ENCODE assay signal across 24 mouse cellular contexts in genomic region chr8:12829381-12829780, GRCm38 (mm10). TPM values are rescaled to one million over a fixed set of nuclear protein-coding genes. Genes with fewer than 3 reads are reported as not detected.
DNase-seq lines count a peak whose midpoint lies in the region; ATAC-seq and TF ChIP-seq lines count a peak whose summit lies in the region.
"Had no signal": no experiment of that assay in that cellular context is flagged by ENCODE, and none has a peak within 500 bp of the region (broad histone marks: within the 10 kb centered on the region; RNA-seq: fewer than 3 reads in every experiment).

No protein-coding gene starts in this region.

- H3K9me3 ChIP-seq in hindbrain, embryonic 10.5 days: no peaks in the 10 kb centered on the region
- no peaks in the 10 kb centered on the region for H3K9me3 ChIP-seq in hindbrain, embryonic 16.5 days (ENCODE audit: control insufficient read depth, low read length)
- H3K9me3 ChIP-seq in midbrain, embryonic 11.5 days (ENCODE audit: control insufficient read depth, low read length): no peaks in the 10 kb centered on the region
- H3K9me3 ChIP-seq in midbrain, embryonic 15.5 days: no peaks in the 10 kb centered on the region
- no peaks in the 10 kb centered on the region for H3K9me3 ChIP-seq in midbrain, postnatal 0 days (ENCODE audit: low read length)
- H3K9me3 ChIP-seq in midbrain, embryonic 14.5 days (ENCODE audit: control insufficient read depth, low read length): no peaks in the 10 kb centered on the region
- H3K9me3 ChIP-seq: embryonic facial prominence, embryonic 12.5 days; embryonic facial prominence, embryonic 15.5 days; hindbrain, embryonic 15.5 days had no signal

- peak overlapping the region; percentile 73 for H3K27ac ChIP-seq in hindbrain, embryonic 10.5 days
- H3K27ac ChIP-seq in hindbrain, embryonic 16.5 days (ENCODE audit: low read depth, low read length): no peak overlapping the region
- no peak overlapping the region for H3K27ac ChIP-seq in midbrain, embryonic 11.5 days (ENCODE audit: low read depth, low read length)
- H3K27ac ChIP-seq in midbrain, embryonic 15.5 days: no peak overlapping the region
- no peak overlapping the region for H3K27ac ChIP-seq in midbrain, postnatal 0 days (ENCODE audit: low read depth, low read length)
- H3K27ac ChIP-seq in midbrain, embryonic 14.5 days (replicated peaks; ENCODE audit: low read depth, low read length): no peak overlapping the region
- H3K27ac ChIP-seq: embryonic facial prominence, embryonic 12.5 days; embryonic facial prominence, embryonic 15.5 days; gastrocnemius, adult 2 months; hindbrain, embryonic 15.5 days had no signal

- no peak overlapping the region for H3K9ac ChIP-seq in hindbrain, embryonic 16.5 days (ENCODE audit: low read depth, low read length)
- no peak overlapping the region for H3K9ac ChIP-seq in midbrain, embryonic 11.5 days (ENCODE audit: low read length)
- no peak overlapping the region for H3K9ac ChIP-seq in midbrain, embryonic 15.5 days
- 0 out of 2 replicates have a peak overlapping the region, but pooled peaks have one; percentile 8 for H3K9ac ChIP-seq in midbrain, postnatal 0 days (replicated peaks; ENCODE audit: low read length, poor library complexity, severe bottlenecking)
- H3K9ac ChIP-seq in midbrain, embryonic 14.5 days (replicated peaks; ENCODE audit: low read length): no peak overlapping the region
- H3K9ac ChIP-seq: embryonic facial prominence, embryonic 12.5 days; embryonic facial prominence, embryonic 15.5 days; forebrain, postnatal 0 days; hindbrain, embryonic 15.5 days had no signal

- TF ChIP-seq CTCF in midbrain, postnatal 0 days (IDR thresholded peaks at IDR 0.05): no peak

- peak; percentile 27 for DNase-seq in hindbrain, embryonic 10.5 days (ENCODE audit: low spot score)
- no peak for DNase-seq in midbrain, embryonic 11.5 days (ENCODE audit: low spot score, missing footprints)
- DNase-seq in midbrain, postnatal 0 days (ENCODE audit: low spot score): no peak
- no peak for DNase-seq in midbrain, embryonic 14.5 days
- DNase-seq in lung, postnatal 10 days: no peak
- no peak for DNase-seq in cerebellum, postnatal 4 days (ENCODE audit: low spot score in 2 of 2)
- DNase-seq: adrenal gland, adult 8-10 months; adrenal gland, postnatal 25 days; B cell, adult 2 months; cerebellum, adult 11-12 months; cerebellum, adult 8-10 months; cerebellum, postnatal 10 days; forebrain, postnatal 0 days; gastrocnemius, adult 2 months; gastrocnemius, postnatal 14 days had no signal

- peaks cover 69% of the 10 kb centered on the region for H3K4me1 ChIP-seq in hindbrain, embryonic 10.5 days (replicated peaks)
- H3K4me1 ChIP-seq in hindbrain, embryonic 16.5 days (ENCODE audit: control insufficient read depth, insufficient read depth, low read depth, low read length): peaks cover 8% of the 10 kb centered on the region
- H3K4me1 ChIP-seq in midbrain, embryonic 11.5 days (ENCODE audit: control insufficient read depth, insufficient read depth, low read length): peaks cover 15% of the 10 kb centered on the region
- peaks cover 17% of the 10 kb centered on the region for H3K4me1 ChIP-seq in midbrain, embryonic 15.5 days
- H3K4me1 ChIP-seq in midbrain, postnatal 0 days (ENCODE audit: insufficient read depth, low read length): peaks cover 7% of the 10 kb centered on the region; the same call in 1 of the 2 replicates
- peaks cover 13% of the 10 kb centered on the region for H3K4me1 ChIP-seq in midbrain, embryonic 14.5 days (ENCODE audit: control insufficient read depth, insufficient read depth, low read length)
- H3K4me1 ChIP-seq: embryonic facial prominence, embryonic 12.5 days; embryonic facial prominence, embryonic 15.5 days had no signal

- no peak overlapping the region for H3K4me3 ChIP-seq in hindbrain, embryonic 10.5 days
- H3K4me3 ChIP-seq in hindbrain, embryonic 16.5 days (ENCODE audit: low read length): no peak overlapping the region
- no peak overlapping the region for H3K4me3 ChIP-seq in midbrain, embryonic 11.5 days (ENCODE audit: low read depth, low read length)
- H3K4me3 ChIP-seq in midbrain, embryonic 15.5 days: no peak overlapping the region
- H3K4me3 ChIP-seq in midbrain, postnatal 0 days (ENCODE audit: low read depth, low read length): no peak overlapping the region
- no peak overlapping the region for H3K4me3 ChIP-seq in midbrain, embryonic 14.5 days (replicated peaks; ENCODE audit: low read depth, low read length)
- H3K4me3 ChIP-seq: embryonic facial prominence, embryonic 12.5 days; embryonic facial prominence, embryonic 15.5 days; gastrocnemius, adult 2 months; hindbrain, embryonic 15.5 days had no signal

- no peak for ATAC-seq in hindbrain, embryonic 16.5 days
- peak; percentile 17; the same call in 1 of the 2 replicates for ATAC-seq in midbrain, embryonic 11.5 days (ENCODE audit: low FRiP score)
- no peak for ATAC-seq in midbrain, embryonic 15.5 days (replicated peaks)
- no peak for ATAC-seq in midbrain, postnatal 0 days (ENCODE audit: low FRiP score)
- ATAC-seq in midbrain, embryonic 14.5 days (ENCODE audit: low FRiP score, low TSS enrichment): no peak
- ATAC-seq: activated CD4-positive, CD25-positive, alpha-beta regulatory T cell, adult 4 months; CD4-positive, CD25-positive, alpha-beta regulatory T cell, adult 4 months; forebrain, embryonic 14.5 days; forebrain, postnatal 0 days had no signal

- peaks cover 81% of the 10 kb centered on the region for H3K36me3 ChIP-seq in hindbrain, embryonic 10.5 days
- peaks cover 19% of the 10 kb centered on the region for H3K36me3 ChIP-seq in hindbrain, embryonic 16.5 days (ENCODE audit: control insufficient read depth, insufficient read depth, low read length)
- H3K36me3 ChIP-seq in midbrain, embryonic 11.5 days (ENCODE audit: control insufficient read depth, insufficient read depth, low read length): peaks cover 3% of the 10 kb centered on the region; the same call in 1 of the 2 replicates
- 0 out of 2 replicates have a peak, but pooled peaks cover 10% of the 10 kb centered on the region for H3K36me3 ChIP-seq in midbrain, embryonic 15.5 days (replicated peaks)
- peaks cover 44% of the 10 kb centered on the region for H3K36me3 ChIP-seq in midbrain, postnatal 0 days (ENCODE audit: insufficient read depth, low read length)
- peaks cover 60% of the 10 kb centered on the region for H3K36me3 ChIP-seq in midbrain, embryonic 14.5 days (ENCODE audit: control insufficient read depth, insufficient read depth, low read length)

- no peak overlapping the region for H3K4me2 ChIP-seq in hindbrain, embryonic 16.5 days (ENCODE audit: low read length)
- H3K4me2 ChIP-seq in midbrain, embryonic 11.5 days: no peak overlapping the region
- H3K4me2 ChIP-seq in midbrain, embryonic 15.5 days: no peak overlapping the region
- no peak overlapping the region for H3K4me2 ChIP-seq in midbrain, postnatal 0 days (ENCODE audit: low read depth, low read length, poor library complexity, severe bottlenecking)
- H3K4me2 ChIP-seq in midbrain, embryonic 14.5 days (ENCODE audit: low read length): no peak overlapping the region
- H3K4me2 ChIP-seq: embryonic facial prominence, embryonic 12.5 days; embryonic facial prominence, embryonic 15.5 days; heart, embryonic 11.5 days; hindbrain, embryonic 15.5 days had no signal

- no peaks in the 10 kb centered on the region for H3K27me3 ChIP-seq in hindbrain, embryonic 10.5 days (ENCODE audit: insufficient read depth, poor library complexity, severe bottlenecking)
- H3K27me3 ChIP-seq in hindbrain, embryonic 16.5 days (replicated peaks; ENCODE audit: control insufficient read depth, insufficient read depth, low read length): no peaks in the 10 kb centered on the region
- H3K27me3 ChIP-seq in midbrain, embryonic 11.5 days (ENCODE audit: control insufficient read depth, insufficient read depth, low read length): no peaks in the 10 kb centered on the region
- no peaks in the 10 kb centered on the region for H3K27me3 ChIP-seq in midbrain, embryonic 15.5 days (replicated peaks)
- H3K27me3 ChIP-seq in midbrain, postnatal 0 days (ENCODE audit: insufficient read depth, low read length): no peaks in the 10 kb centered on the region
- H3K27me3 ChIP-seq in midbrain, embryonic 14.5 days (ENCODE audit: control insufficient read depth, insufficient read depth, low read length): no peaks in the 10 kb centered on the region
- H3K27me3 ChIP-seq: embryonic facial prominence, embryonic 12.5 days; embryonic facial prominence, embryonic 15.5 days; hindbrain, embryonic 15.5 days had no signal

- 48% methylated on average over 1 of the region's 1 CpGs for WGBS in hindbrain, embryonic 10.5 days
- 25% methylated on average over 1 of the region's 1 CpGs for WGBS in hindbrain, embryonic 16.5 days
- WGBS in midbrain, embryonic 11.5 days: 47% methylated on average over 1 of the region's 1 CpGs
- WGBS in midbrain, embryonic 15.5 days: 38% methylated on average over 1 of the region's 1 CpGs
- 55% methylated on average over 1 of the region's 1 CpGs for WGBS in midbrain, postnatal 0 days
- WGBS in midbrain, embryonic 14.5 days: 46% methylated on average over 1 of the region's 1 CpGs

RNA-seq across cellular contexts. Expression of gene Mcf2l, which starts 44.2 kb away (rescaled TPM):
- polyA plus RNA-seq in hindbrain, embryonic 10.5 days (2016; fragmentation: Nextera tagmentation; extraction: Ambion mirVana): 31.5 and 46.4 TPM in 2 replicates
- 142 and 159 TPM in 2 replicates for polyA plus RNA-seq in hindbrain, embryonic 16.5 days (2015; fragmentation: Nextera tagmentation; extraction: Ambion mirVana)
- polyA plus RNA-seq in midbrain, embryonic 11.5 days (2014; fragmentation: Nextera tagmentation; extraction: Ambion mirVana): 44.2 and 46.0 TPM in 2 replicates
- 176 and 189 TPM in 2 replicates for polyA plus RNA-seq in midbrain, embryonic 15.5 days (2015; fragmentation: Nextera tagmentation; extraction: Ambion mirVana)
- total RNA-seq in midbrain, postnatal 0 days (2014; rRNA removed): 391 and 405 TPM in 2 replicates
- polyA plus RNA-seq in midbrain, postnatal 0 days (2015; fragmentation: Nextera tagmentation; extraction: Ambion mirVana): 130 and 136 TPM in 2 replicates
- polyA plus RNA-seq in midbrain, embryonic 14.5 days (2014; fragmentation: Nextera tagmentation; extraction: Ambion mirVana): 173 and 174 TPM in 2 replicates
